Mouse (Mus musculus): ENCODE results near the gene Clrn3. TPM values are rescaled to one million over a fixed set of nuclear protein-coding genes. Genes with fewer than 3 reads are reported as not detected.

Gene Clrn3
- polyA plus RNA-seq, 1 experiment from 2014 or later, result 61.7 TPM

DNA sequence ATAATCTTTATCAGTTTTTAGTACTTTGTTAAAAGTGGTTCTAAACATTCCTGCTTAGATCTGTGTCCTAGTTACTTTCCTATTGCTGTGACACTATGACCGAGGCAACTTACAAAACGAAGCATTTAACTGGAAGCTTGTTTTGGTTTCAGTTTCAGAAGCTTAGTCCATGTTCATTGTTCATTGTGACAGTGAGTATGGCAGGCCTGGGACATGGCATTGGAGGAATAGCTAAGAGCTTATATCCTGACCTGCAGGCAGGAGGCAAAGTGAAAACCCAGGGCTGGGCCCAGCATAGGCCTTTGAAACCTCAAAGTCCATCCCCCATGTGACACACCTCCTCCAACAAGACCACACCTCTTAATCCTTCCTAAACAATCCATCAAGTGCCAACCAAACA is 614 bp upstream of the Clrn3 start:
- WGBS, result 38% methylated on average over 2 of the region's 2 CpGs
- ATAC-seq, result peak; percentile 71
- H3K4me2 ChIP-seq (replicated peaks; ENCODE audit: low read depth), result peak overlapping the region; percentile 52
- no peaks in the 10 kb centered on the region for H3K9me3 ChIP-seq (ENCODE audit: control insufficient read depth)
- no peaks in the 10 kb centered on the region for H3K36me3 ChIP-seq (ENCODE audit: control insufficient read depth, insufficient read depth)
- H3K27me3 ChIP-seq (replicated peaks; ENCODE audit: control insufficient read depth, insufficient read depth, low read length), result no peaks in the 10 kb centered on the region
- no peak overlapping the region for H3K9ac ChIP-seq (ENCODE audit: low read depth, low read length)
- TF ChIP-seq CTCF (IDR thresholded peaks at IDR 0.05; ENCODE audit: low read depth), result no peak
- H3K27ac ChIP-seq (ENCODE audit: low read depth, low read length), result peak overlapping the region; percentile 83
- 0 out of 2 replicates have a peak overlapping the region, but pooled peaks have one; percentile 7 for H3K4me3 ChIP-seq (ENCODE audit: low read depth, low read length)
- peaks cover 5% of the 10 kb centered on the region; the same call in 1 of the 2 replicates for H3K4me1 ChIP-seq (replicated peaks; ENCODE audit: control insufficient read depth, insufficient read depth, low read length)

DNA sequence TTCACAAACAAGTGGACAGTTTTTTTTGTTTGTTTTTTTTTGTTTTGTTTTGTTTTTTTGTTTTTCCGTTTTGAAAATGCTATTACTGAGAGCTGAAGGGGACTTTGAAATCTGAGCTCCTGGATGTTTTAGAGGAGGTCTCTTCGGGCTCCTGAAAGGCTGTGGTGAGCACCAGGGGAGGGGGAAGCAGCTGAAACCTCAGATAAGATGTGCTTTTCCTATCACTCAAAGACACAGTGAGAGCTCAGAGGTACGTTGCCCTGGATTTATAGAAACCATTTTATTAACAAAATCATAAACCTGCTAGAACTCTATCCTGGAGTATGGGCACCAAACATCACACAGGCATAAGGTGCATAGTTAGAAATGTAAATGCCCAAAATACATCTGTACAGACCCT is 1.3 kb downstream of the Clrn3 start:
- no peak for TF ChIP-seq CTCF (IDR thresholded peaks at IDR 0.05; ENCODE audit: low read depth)
- Histone ChIP-seq H3K4me3 (ENCODE audit: low read depth, low read length) (peak overlapping the region; percentile 45), H3K27ac (ENCODE audit: low read depth, low read length) (peak overlapping the region; percentile 60), H3K36me3 (ENCODE audit: control insufficient read depth, insufficient read depth) (no peaks in the 10 kb centered on the region), H3K4me1 (replicated peaks; ENCODE audit: control insufficient read depth, insufficient read depth, low read length) (peaks cover 6% of the 10 kb centered on the region; the same call in 1 of the 2 replicates), H3K9ac (ENCODE audit: low read depth, low read length) (peak overlapping the region; percentile 35), H3K9me3 (ENCODE audit: control insufficient read depth) (no peaks in the 10 kb centered on the region), H3K27me3 (replicated peaks; ENCODE audit: control insufficient read depth, insufficient read depth, low read length) (no peaks in the 10 kb centered on the region), H3K4me2 (replicated peaks; ENCODE audit: low read depth) (peak overlapping the region; percentile 63)
- no peak for ATAC-seq
- WGBS, result 19% methylated on average over 3 of the region's 3 CpGs

DNA sequence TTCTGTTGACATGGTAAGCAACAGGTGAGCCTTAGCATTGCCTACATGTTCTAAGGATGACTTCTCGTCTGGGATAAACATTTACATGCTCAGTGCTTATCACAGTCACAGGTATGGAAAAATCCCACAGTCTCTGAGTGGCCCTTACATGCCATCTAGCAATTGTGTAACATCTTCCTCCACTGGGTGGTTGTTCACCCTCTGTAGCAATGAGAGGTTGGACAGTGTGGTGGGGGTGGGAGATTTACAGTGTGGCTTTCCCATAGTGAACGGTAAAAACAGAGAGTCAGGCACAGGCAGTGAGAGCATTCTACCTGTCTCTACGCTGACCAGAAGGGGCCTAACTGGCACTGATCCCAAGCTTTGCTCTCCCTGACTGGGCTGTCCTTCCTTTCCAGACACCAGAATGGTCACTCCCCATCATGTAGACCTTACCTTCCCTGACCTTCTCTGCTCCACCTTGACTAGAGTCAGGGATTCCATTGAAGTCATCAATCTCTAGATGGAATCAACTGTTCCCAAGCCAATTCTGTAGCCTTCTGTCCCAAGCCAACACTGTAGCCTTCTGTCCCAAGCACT is 1.8 kb downstream of the Clrn3 start:
- ATAC-seq, result no peak
- H3K4me3 ChIP-seq (ENCODE audit: low read depth, low read length), result peak overlapping the region; percentile 45

DNA sequence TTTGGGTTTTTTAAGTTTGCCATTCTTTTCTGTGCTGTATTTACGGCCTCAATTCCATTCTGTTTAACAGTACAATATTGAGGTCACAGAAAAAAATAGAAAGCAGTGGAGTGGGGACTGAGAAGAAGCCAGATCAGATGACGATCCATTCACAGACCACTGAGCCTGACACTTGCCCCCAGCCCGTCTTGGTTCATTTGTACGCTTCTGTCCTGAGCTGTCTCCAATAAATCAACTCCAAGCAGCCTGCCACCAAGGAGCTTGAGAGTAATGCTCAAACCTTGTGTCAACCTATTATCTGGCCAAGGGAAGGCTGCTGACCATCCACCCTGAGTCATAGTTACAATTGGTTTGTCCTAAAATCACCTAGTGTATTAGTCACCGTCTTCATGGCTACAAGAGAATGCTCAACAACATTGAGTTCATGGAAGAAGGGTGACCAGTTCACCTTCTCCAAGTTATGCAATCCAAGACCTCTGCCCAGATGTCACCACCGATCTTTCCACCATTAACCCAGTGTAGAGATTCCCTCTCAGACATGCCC is 4.0 kb downstream of the Clrn3 start:
- H3K9me3 ChIP-seq (ENCODE audit: control insufficient read depth), result no peaks in the 10 kb centered on the region
- WGBS, result 70% methylated on average over 6 of the region's 6 CpGs
- peaks cover 10% of the 10 kb centered on the region; the same call in 1 of the 2 replicates for H3K4me1 ChIP-seq (replicated peaks; ENCODE audit: control insufficient read depth, insufficient read depth, low read length)
- H3K27me3 ChIP-seq (replicated peaks; ENCODE audit: control insufficient read depth, insufficient read depth, low read length), result no peaks in the 10 kb centered on the region
- peak; percentile 2; the same call in 1 of the 2 replicates for ATAC-seq
- H3K36me3 ChIP-seq (ENCODE audit: control insufficient read depth, insufficient read depth), result no peaks in the 10 kb centered on the region
- 0 out of 2 replicates have a peak overlapping the region, but pooled peaks have one; percentile 11 for H3K9ac ChIP-seq (ENCODE audit: low read depth, low read length)
- peak overlapping the region; percentile 31 for H3K27ac ChIP-seq (ENCODE audit: low read depth, low read length)
- H3K4me3 ChIP-seq (ENCODE audit: low read depth, low read length), result no peak overlapping the region
- no peak for TF ChIP-seq CTCF (IDR thresholded peaks at IDR 0.05; ENCODE audit: low read depth)
- H3K4me2 ChIP-seq (replicated peaks; ENCODE audit: low read depth), result peak overlapping the region; percentile 30

More for the DNA sequence above, 1.8 kb downstream of the Clrn3 start:
- WGBS, result 26% methylated on average over 3 of the region's 3 CpGs
- Histone ChIP-seq H3K4me2 (replicated peaks; ENCODE audit: low read depth) (peak overlapping the region; percentile 63), H3K9me3 (ENCODE audit: control insufficient read depth) (no peaks in the 10 kb centered on the region), H3K27me3 (replicated peaks; ENCODE audit: control insufficient read depth, insufficient read depth, low read length) (no peaks in the 10 kb centered on the region), H3K36me3 (ENCODE audit: control insufficient read depth, insufficient read depth) (no peaks in the 10 kb centered on the region), H3K27ac (ENCODE audit: low read depth, low read length) (peak overlapping the region; percentile 60), H3K9ac (ENCODE audit: low read depth, low read length) (peak overlapping the region; percentile 35; the same call in 1 of the 2 replicates), H3K4me1 (replicated peaks; ENCODE audit: control insufficient read depth, insufficient read depth, low read length) (peaks cover 6% of the 10 kb centered on the region; the same call in 1 of the 2 replicates)
- no peak for TF ChIP-seq CTCF (IDR thresholded peaks at IDR 0.05; ENCODE audit: low read depth)

DNA sequence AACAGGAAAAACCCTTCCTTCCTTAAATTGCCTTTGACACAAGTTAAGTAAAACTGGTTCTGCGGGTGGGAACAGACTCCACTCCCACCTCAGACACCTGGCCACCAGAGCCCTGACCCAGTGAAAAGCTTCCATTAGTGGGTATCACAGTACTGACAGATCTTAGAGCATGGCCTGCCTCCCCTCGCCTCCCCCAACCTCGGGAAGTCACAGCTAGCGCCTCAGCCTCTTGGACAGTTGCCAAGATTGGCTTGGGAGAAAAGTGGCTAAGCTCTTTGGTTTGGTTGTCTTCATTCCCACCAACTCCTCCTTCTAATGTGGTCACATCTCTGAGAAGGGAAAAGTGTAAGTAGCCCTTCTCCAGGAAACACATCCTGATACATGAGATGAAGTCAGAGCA is 4.5 kb downstream of the Clrn3 start:
- 9% methylated on average over 4 of the region's 4 CpGs for WGBS
- ATAC-seq, result no peak
- H3K4me3 ChIP-seq (ENCODE audit: low read depth, low read length), result no peak overlapping the region
- H3K27ac ChIP-seq (ENCODE audit: low read depth, low read length), result peak overlapping the region; percentile 31
- no peaks in the 10 kb centered on the region for H3K36me3 ChIP-seq (ENCODE audit: control insufficient read depth, insufficient read depth)
- H3K4me2 ChIP-seq (replicated peaks; ENCODE audit: low read depth), result peak overlapping the region; percentile 30; the same call in 1 of the 2 replicates
- no peak overlapping the region for H3K9ac ChIP-seq (ENCODE audit: low read depth, low read length)
- peaks cover 11% of the 10 kb centered on the region; the same call in 1 of the 2 replicates for H3K4me1 ChIP-seq (replicated peaks; ENCODE audit: control insufficient read depth, insufficient read depth, low read length)
- no peaks in the 10 kb centered on the region for H3K27me3 ChIP-seq (replicated peaks; ENCODE audit: control insufficient read depth, insufficient read depth, low read length)
- H3K9me3 ChIP-seq (ENCODE audit: control insufficient read depth), result no peaks in the 10 kb centered on the region
- no peak for TF ChIP-seq CTCF (IDR thresholded peaks at IDR 0.05; ENCODE audit: low read depth)

DNA sequence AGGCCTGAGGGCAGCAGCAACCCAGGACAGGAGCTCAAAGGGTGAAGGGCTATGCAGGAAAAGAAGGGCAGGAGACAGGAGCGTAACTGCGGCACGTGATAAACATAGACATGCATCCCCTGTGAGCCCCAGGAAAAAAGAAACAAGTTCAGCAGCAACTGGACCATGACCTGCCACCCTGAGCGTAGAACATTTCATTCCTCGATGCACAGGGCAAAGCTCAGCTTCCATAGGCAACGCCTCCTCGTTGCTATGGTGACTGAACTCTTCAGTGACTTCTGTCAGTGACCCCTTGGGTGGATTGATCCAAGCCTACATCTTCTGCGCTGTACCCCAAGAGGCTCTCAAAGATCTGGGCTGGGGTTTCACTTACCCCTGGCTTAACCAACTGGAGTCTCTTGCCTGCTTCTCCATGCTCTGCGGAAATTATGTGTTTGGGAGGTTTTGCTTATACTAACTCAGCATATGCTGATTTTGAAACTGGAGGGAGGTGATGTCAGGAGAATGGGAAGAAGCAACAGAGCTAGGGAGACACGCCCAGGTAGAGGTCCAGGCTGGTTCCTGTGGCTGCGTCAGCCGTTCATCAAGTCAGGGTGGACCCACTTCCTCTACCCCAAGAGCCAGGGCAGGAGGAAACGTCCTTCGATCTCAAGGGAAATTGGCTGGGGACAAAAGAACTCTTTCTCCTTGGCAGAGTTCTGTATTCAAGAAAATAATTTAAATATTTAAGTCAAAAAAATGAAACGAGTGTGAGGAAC is 6.5 kb downstream of the Clrn3 start:
- Histone ChIP-seq H3K4me2 (replicated peaks; ENCODE audit: low read depth) (peak overlapping the region; percentile 21; the same call in 1 of the 2 replicates), H3K9me3 (ENCODE audit: control insufficient read depth) (no peaks in the 10 kb centered on the region)
- ATAC-seq, result peak; percentile 92

More for the DNA sequence above, 6.5 kb downstream of the Clrn3 start:
- Histone ChIP-seq H3K4me3 (ENCODE audit: low read depth, low read length) (no peak overlapping the region), H3K27ac (ENCODE audit: low read depth, low read length) (peak overlapping the region; percentile 75), H3K4me1 (replicated peaks; ENCODE audit: control insufficient read depth, insufficient read depth, low read length) (peaks cover 11% of the 10 kb centered on the region; the same call in 1 of the 2 replicates), H3K36me3 (ENCODE audit: control insufficient read depth, insufficient read depth) (peaks cover 18% of the 10 kb centered on the region; the same call in 1 of the 2 replicates), H3K9ac (ENCODE audit: low read depth, low read length) (no peak overlapping the region), H3K27me3 (replicated peaks; ENCODE audit: control insufficient read depth, insufficient read depth, low read length) (no peaks in the 10 kb centered on the region)
- 30% methylated on average over 15 of the region's 15 CpGs for WGBS
- TF ChIP-seq CTCF (IDR thresholded peaks at IDR 0.05; ENCODE audit: low read depth), result no peak
